Mouse (Mus musculus) CD4-positive, CD25-positive, alpha-beta regulatory T cell, adult 2 months (primary cell): ENCODE results near the gene Saysd1.
A peak's percentile ranks its signal among the peaks of the same experiment; 100 is the strongest.

Source experiments
- DNase-seq: peaks from one replicate; pipeline ENCODE4 v3.0.0-alpha.2; 2012; ENCODE audit warnings: low read depth, low spot score

The Saysd1 gene

GRCm38 (mm10) chr14:20138484-20139355, at the start of gene Saysd1:
Gene Saysd1 (minus strand): TSS chr14:20138534.
- no peak for DNase-seq

DNA sequence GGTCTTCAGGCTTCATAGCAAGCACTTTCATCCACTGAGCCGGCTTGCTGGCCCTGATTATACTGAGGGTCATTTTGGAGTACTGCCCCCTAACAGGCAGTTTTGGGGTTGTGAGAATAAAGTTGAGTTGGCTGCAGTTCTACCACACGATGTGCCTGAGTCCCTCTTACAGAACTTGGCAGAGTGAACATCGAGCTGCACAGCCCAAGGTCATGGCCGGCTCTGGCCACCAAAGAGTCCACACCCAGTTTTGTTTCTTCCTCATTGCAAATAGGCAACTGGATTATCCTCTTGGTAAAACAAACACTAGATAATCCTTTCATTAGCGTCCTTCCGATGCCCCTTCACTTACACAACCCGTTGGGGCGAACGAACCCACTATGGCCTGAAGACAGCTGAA, 47.1 kb upstream of the Saysd1 start:
- no peak for DNase-seq

DNA sequence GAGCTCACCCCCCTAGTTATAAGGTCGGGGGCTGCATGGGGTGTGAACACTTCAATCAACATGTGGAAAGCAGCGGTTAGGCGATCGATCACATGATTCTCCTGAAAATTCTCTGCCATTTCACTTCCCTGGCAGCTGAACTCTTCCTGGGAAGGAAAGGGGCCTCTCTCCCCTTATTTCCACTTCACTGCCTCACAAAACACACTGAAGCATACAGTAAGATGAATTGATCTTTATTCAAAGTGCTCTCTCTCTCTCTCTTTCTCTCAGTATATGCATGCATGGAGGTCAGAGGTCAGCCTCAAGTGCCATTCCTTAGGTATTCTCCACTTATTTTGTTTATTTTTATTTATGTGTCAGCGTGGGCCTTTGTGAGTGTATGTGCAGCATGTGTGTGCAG, 45.4 kb upstream of the Saysd1 start:
- no peak for DNase-seq

DNA sequence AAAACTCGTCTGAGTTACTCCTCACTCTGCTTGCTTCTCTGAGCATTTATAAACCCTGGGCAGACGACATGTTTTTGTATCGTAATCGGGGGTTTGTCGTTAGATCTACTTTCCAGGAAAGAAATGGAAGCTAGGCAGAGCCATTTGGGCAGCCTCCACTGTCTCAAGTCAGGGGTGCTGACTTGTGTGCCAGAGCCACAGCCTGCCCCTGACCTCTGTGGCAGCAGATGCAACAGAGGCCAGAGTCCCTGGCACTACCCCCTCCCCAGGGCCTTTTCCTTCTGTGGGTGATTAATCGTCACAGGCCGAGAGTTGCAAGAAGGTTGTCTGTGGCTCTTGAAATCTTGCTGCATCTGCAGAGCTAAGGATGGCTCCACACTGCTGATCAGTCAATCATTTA, 44.3 kb upstream of the Saysd1 start:
- no peak for DNase-seq

DNA sequence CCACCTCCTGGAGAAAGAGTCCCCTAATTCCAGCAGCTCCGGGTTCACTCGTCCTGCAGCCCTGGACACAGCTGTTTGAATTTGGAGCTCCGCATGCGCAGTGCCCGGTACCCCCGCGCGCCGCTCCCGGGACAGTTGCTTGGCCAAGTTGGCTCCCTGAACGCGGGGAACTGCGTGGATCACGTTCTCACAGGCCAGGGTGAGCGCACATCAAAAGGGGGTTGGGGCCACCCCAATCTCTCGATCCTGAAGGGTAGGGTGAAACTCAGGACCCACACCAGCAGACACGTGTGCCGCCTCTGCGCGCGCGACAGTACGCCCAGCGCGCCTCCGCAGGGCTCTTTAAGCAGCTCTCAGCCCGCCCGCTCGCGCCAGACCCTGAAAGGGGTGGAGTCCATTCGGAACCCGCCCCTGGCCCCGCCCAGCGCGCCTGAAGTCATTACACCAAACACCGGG, 43.2 kb upstream of the Saysd1 start, which contains the start of gene Kcnk5:
TSS of gene Kcnk5 (minus strand) at position 344 of the 456 bp plus-strand sequence.
- peak; percentile 91 for DNase-seq

GRCm38 (mm10) chr14:20180751-20181162, 42.4 kb upstream of the Saysd1 start:
- DNase-seq, result peak; percentile 48

DNA sequence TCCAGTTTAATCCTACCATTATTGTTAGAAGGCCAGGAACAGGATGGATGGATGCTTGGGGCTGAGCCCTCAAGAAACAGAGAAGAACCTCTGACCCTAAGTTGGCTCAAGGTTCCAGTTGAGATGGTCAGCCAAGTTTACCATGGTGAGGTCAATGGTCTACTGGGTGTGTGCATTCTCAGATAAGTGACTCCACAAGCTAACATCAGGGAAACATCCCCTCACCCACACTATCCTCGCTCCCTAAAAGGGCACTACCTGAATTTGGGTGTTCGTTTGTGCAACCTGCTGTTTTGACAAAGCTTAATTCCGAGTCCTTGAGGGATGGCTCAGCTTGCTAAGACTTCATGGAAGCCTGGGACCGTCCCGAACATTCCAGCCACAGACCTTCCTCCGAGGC, 42.0 kb upstream of the Saysd1 start:
- DNase-seq, result no peak

DNA sequence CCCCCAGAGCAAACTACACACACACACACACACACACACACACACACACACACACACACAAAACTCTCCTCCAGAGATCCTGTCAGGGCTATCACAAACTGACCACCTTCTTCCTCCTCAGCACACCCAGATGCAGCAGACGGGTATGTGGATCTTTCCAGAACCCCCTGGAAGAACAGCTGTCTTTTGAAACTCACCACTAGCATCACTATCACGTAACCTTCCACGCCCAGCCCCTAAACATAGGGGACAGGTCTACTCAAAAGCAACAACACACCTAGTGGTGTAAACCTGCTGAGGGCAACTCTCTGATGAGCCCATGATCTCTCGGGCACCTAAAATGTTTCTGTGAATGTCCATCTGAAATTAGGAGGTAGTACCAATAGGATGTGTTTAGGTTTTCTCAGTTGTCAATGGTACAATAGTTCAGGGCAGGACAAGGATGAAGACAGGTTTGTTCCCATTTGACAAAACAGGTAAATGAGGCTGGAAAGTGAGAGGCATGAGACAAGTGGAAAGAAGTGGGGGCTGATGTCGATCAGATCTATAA, 41.5 kb upstream of the Saysd1 start:
- peak; percentile 20 for DNase-seq

GRCm38 (mm10) chr14:20179080-20179479, 40.7 kb upstream of the Saysd1 start:
- no peak for DNase-seq

GRCm38 (mm10) chr14:20178593-20178992, 40.3 kb upstream of the Saysd1 start:
- DNase-seq, result no peak

- peak; percentile 14 for DNase-seq
These were observed 39.3 kb upstream of the Saysd1 start for GRCm38 (mm10) chr14:20177494-20178123.

GRCm38 (mm10) chr14:20175705-20176104, 37.4 kb upstream of the Saysd1 start:
- no peak for DNase-seq

DNA sequence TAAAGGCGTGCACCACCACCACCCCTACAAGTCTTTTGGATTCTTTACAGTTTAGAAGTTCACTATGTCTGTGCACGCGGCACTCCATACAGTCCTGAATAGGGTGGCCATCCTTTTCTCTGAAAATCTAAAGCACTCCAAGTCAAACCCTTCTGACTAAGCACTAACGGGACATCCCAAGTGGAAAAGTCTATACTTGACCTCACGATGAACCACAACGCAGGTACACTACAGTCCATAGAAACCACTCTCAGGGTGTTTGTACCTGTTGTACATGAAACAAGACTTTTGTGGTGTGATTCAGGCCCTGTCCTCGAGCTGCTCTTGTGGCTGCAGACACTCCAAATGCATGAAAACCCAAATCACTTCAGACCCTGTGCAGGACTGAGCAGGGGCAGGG, 36.8 kb upstream of the Saysd1 start:
- DNase-seq, result no peak

DNA sequence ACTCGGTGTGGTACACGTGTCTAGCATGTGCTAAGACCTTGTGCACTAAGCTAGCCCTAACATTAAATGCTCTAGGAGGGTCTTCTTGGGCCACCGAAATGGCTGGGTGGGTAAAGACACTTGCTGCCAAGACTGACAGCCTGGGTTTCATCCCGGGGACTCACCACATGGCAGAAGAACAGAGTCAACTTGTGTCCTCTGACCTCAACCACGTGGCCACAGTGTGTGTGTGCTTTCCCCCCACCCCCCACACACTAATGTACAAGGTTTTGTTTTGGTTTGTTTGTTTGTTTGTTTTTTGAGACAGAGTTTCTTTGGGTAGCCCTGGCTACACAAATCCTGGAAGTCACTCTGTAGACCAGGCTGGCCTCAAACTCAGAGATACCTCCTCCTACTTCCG, 36.4 kb upstream of the Saysd1 start:
- no peak for DNase-seq

- peak; percentile 63 for DNase-seq
These were observed 35.6 kb upstream of the Saysd1 start for GRCm38 (mm10) chr14:20173873-20174490.

DNA sequence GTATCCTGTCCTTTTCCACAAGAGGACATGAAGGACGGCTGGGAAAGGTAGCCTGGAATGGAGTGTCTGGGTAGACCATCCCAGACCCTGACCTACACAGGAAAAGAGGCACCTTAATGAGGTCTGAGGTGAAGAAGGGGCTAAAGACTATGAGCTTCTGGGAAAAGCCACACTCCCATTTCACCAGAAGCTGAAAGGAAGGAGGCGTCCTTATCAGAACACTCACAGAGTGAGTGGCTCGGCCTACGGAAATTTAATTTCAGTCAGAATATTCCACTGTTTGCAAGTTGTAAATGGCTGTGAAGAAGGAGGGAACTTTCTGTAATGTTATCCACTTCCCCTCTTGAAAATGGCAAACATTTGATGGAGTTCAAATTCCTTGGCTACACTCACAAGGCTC, 34.6 kb upstream of the Saysd1 start:
- peak; percentile 14 for DNase-seq

GRCm38 (mm10) chr14:20172509-20172908, 34.2 kb upstream of the Saysd1 start:
- DNase-seq, result peak; percentile 13

GRCm38 (mm10) chr14:20171840-20172239, 33.5 kb upstream of the Saysd1 start:
- DNase-seq, result no peak

DNA sequence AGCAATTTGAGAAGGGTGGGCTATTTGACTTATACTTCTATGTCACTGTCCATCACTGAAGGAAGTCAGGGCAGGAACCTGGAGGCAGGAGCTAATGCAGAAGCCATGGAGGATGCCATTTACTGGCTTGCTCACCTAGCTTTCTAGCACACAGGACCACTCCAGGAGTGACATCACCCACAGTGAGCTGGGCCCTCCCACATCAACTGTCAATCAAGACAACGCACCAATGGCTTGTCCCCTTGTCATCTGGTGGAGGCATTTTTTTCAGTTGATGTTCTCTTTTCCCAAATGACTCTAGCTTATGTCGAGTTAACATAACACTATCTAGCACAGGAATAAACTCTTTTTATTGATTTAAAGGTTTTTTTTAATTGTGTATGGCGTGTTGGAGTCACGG, 30.9 kb upstream of the Saysd1 start:
- DNase-seq, result no peak

DNA sequence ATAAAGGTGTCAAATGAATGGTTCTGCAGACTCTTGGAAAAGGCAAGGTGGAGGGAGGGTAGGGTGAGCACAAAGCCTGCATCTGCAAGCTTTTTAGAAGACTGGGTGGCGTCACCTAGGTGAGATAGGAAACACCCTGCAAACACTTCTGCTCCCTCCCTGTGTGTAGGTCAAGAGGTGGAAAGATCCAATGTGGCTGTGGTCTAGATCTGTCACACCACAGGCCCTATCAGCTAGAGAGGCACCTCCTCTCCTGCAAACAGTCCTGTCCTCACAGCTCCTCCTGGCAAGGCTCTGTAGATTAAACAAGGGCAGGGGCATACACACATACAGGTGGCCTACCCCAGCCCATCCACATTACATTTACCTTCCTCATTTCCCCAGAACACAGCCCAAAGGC, 30.1 kb upstream of the Saysd1 start:
- no peak for DNase-seq

DNA sequence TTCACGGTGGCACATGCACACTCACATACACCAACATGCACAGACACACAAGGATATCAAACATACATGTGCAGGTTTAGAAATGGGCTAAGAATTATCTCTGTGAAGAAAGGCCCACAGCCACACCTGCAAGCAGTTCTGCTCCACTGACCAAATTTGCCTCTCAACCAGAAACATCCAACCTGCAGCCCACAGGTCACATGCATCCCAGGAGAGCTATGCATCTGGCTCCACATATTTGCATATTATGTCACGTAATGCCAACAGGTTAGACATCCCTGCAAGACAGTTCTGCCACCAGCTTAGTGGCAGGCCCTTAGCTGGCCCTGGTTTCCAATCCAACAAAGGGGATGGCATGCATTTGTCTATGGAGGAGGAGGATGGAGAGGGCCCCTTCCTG, 29.7 kb upstream of the Saysd1 start:
- DNase-seq, result no peak

DNA sequence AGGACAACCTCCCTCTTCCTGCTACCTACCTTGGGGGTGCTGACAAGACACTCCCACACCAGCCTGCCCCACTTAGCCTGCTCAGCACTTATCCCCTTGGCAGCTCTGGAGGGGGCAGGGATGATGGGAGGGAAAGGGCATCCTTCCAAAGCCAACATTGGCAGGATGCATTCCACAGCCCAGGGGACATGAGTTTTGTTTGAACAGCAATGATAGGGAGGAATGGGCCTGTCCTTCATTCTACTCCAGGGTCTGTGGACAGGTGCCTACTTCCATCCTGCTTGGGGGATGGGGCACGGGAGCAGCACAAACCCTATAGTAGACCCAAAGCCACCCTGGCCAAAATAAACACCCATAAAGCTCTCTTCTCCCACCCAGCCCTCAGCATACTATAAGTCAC, 27.1 kb upstream of the Saysd1 start:
- DNase-seq, result no peak
